Mouse (Mus musculus): ENCODE results near the gene Olfr214. TPM values are rescaled to one million over a fixed set of nuclear protein-coding genes. Genes with fewer than 3 reads are reported as not detected.

The Olfr214 gene
- not detected for total RNA-seq (2023)

GRCm38 (mm10) chr6:116553935-116554334 is at the start of gene Olfr214:
Gene Olfr214 (plus strand): TSS chr6:116554235.

GRCm38 (mm10) chr6:116506302-116507003 is 47.6 kb upstream of the Olfr214 start, which contains the start of gene Olfr212:
Gene Olfr212 (plus strand): TSS chr6:116506516.

GRCm38 (mm10) chr6:116538156-116538555 is 15.9 kb upstream of the Olfr214 start, which contains the start of gene Olfr213:
Gene Olfr213 (plus strand): TSS chr6:116538456.

DNA sequence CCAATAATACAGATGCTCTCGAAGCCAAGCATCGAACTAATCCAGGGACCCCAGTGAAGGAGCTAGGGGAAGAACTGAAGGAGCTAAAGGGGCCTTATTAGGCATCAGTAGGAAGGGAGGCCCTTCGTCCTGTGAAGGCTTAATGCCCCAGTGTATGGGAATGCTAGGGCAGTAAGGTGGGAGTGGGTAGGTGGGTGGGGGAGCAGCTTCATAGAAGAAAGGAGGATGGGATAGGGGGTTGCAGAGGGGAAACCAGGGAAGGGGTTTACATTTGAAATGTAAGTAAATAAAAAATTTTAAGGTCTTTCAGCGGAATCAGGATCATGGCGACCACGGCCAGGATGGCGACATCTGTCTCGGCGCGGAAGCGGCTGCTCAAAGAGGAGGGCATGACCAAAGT is 3.2 kb upstream of the Olfr214 start, which contains the start of gene Gm5580:
Gene Gm5580 (plus strand): TSS at position 301 of the 400 bp plus-strand sequence.

DNA sequence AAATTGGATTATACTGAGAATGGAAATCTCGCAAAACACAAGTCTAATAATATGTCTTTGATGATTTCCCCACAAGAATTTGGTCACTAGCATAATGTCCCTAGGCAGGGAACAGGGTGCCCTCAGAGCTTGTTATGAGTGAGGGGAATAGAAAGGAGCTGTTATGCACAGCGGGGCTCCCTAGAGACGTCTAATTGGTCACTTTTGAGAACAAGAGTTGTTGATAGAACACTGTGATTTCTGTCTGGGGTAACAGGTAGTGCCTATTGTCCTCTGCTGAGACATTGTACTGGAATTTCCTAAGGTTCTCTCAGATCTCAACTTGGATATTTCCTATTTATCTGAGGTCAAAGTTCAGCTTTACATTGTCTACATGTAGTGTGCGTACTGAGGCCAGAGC is 30.1 kb downstream of the Olfr214 start, which contains the start of gene Olfr215:
Gene Olfr215 (minus strand): TSS at position 101 of the 400 bp plus-strand sequence.

Other genes starting within 250 kb of the Olfr214 start
- gene March8, start 216.2 kb upstream of the Olfr214 start, total RNA-seq (2023) = 10 to 100 TPM; 16.4 to 17.8 TPM
- 10 to 100 TPM; 20.0 to 29.5 TPM for gene Alox5, start 93.1 kb upstream of the Olfr214 start, total RNA-seq (2023)
- gene Olfr211, start 65.1 kb upstream of the Olfr214 start, total RNA-seq (2023) = not detected
- gene Olfr212, start 47.7 kb upstream of the Olfr214 start, total RNA-seq (2023) = under 1 TPM; 0.39 to 0.42 TPM
- not detected for gene Olfr213, start 15.8 kb upstream of the Olfr214 start, total RNA-seq (2023)
- 1 to 10 TPM; 1.7 to 2.3 TPM for gene Gm5580, start 3.1 kb upstream of the Olfr214 start, total RNA-seq (2023)
- gene Olfr215, start 30.0 kb downstream of the Olfr214 start, total RNA-seq (2023) = not detected
- gene Zfp422, start 74.8 kb downstream of the Olfr214 start, total RNA-seq (2023) = 10 to 100 TPM in 1 of 2 experiments, 1 to 10 TPM in 1; 8.7 to 10.5 TPM
- not detected for gene Depp1, start 96.4 kb downstream of the Olfr214 start, total RNA-seq (2023)
- 100 to 1,000 TPM; 373 to 419 TPM for gene Rassf4, start 119.7 kb downstream of the Olfr214 start, total RNA-seq (2023)
- gene Tmem72, start 162.7 kb downstream of the Olfr214 start, total RNA-seq (2023) = under 1 TPM; 0.37 to 0.39 TPM

Data from monocyte, adult 59 days (primary cell).